ENCODE assay signal across 9 mouse cellular contexts in genomic region chr17:87330921-87331291, GRCm38 (mm10). TPM values are rescaled to one million over a fixed set of nuclear protein-coding genes. Genes with fewer than 3 reads are reported as not detected.
DNase-seq lines count a peak whose midpoint lies in the region; ATAC-seq and TF ChIP-seq lines count a peak whose summit lies in the region.
"Had no signal": no experiment of that assay in that cellular context is flagged by ENCODE, and none has a peak within 500 bp of the region (broad histone marks: within the 10 kb centered on the region; RNA-seq: fewer than 3 reads in every experiment).

No protein-coding gene starts in this region.

- peaks cover 18% of the 10 kb centered on the region for H3K4me1 ChIP-seq in heart, embryonic 11.5 days (ENCODE audit: control insufficient read depth, insufficient read depth, low read length)
- peaks cover 30% of the 10 kb centered on the region for H3K4me1 ChIP-seq in limb, embryonic 14.5 days (ENCODE audit: control insufficient read depth, insufficient read depth, low read length)
- H3K4me1 ChIP-seq in neural tube, embryonic 11.5 days (ENCODE audit: control insufficient read depth, insufficient read depth, low read length): peaks cover 33% of the 10 kb centered on the region

- peaks cover 12% of the 10 kb centered on the region; the same call in 1 of the 2 replicates for H3K27me3 ChIP-seq in heart, embryonic 11.5 days (ENCODE audit: control insufficient read depth, insufficient read depth, low read length)
- no peaks in the 10 kb centered on the region for H3K27me3 ChIP-seq in limb, embryonic 14.5 days (ENCODE audit: control insufficient read depth, insufficient read depth, low read length)
- H3K27me3 ChIP-seq in neural tube, embryonic 11.5 days (ENCODE audit: control insufficient read depth, insufficient read depth, low read length): no peaks in the 10 kb centered on the region

- DNase-seq in heart, adult 8-10 months (ENCODE audit: low spot score): no peak
- peak; percentile 73 to 80 for DNase-seq in cerebellum, adult 18-20 months
- no peak for DNase-seq in limb, embryonic 14.5 days (ENCODE audit: low spot score)
- DNase-seq in neural tube, embryonic 11.5 days (ENCODE audit: low spot score): peak; percentile 46
- DNase-seq in layer of hippocampus, adult 8-10 months (ENCODE audit: low spot score in 2 of 2): no peak
- no peak for DNase-seq in gastrocnemius, postnatal 4 days (ENCODE audit: low spot score in 2 of 2)

- H3K36me3 ChIP-seq in heart, embryonic 11.5 days (ENCODE audit: control insufficient read depth, insufficient read depth, low read length): no peaks in the 10 kb centered on the region
- H3K36me3 ChIP-seq in limb, embryonic 14.5 days (ENCODE audit: control insufficient read depth, insufficient read depth, low read length): no peaks in the 10 kb centered on the region
- H3K36me3 ChIP-seq in neural tube, embryonic 11.5 days (ENCODE audit: control insufficient read depth, insufficient read depth, low read length): no peaks in the 10 kb centered on the region

- no peak overlapping the region; the same call in 1 of the 2 replicates for H3K9ac ChIP-seq in heart, embryonic 11.5 days (ENCODE audit: low read depth, low read length)
- no peak overlapping the region for H3K9ac ChIP-seq in limb, embryonic 14.5 days (ENCODE audit: low read depth, low read length, severe bottlenecking)
- H3K9ac ChIP-seq in neural tube, embryonic 11.5 days (ENCODE audit: low read length): peak overlapping the region; percentile 49

- H3K4me2 ChIP-seq in heart, embryonic 11.5 days: peak overlapping the region; percentile 54
- 0 out of 2 replicates have a peak overlapping the region, but pooled peaks have one; percentile 15 for H3K4me2 ChIP-seq in limb, embryonic 14.5 days (replicated peaks; ENCODE audit: low read depth, low read length, severe bottlenecking)
- H3K4me2 ChIP-seq in neural tube, embryonic 11.5 days (ENCODE audit: low read depth): peak overlapping the region; percentile 21

- H3K9me3 ChIP-seq in heart, embryonic 11.5 days (replicated peaks; ENCODE audit: control insufficient read depth, low read length): no peaks in the 10 kb centered on the region
- no peaks in the 10 kb centered on the region for H3K9me3 ChIP-seq in limb, embryonic 14.5 days (ENCODE audit: control insufficient read depth, low read length)
- H3K9me3 ChIP-seq in neural tube, embryonic 11.5 days (ENCODE audit: control insufficient read depth, low read length): no peaks in the 10 kb centered on the region
- H3K9me3 ChIP-seq: G1E had no signal

- WGBS in heart, embryonic 11.5 days (ENCODE audit: insufficient replicate concordance): under 1% methylated on average over 11 of the region's 11 CpGs
- 0% methylated on average over 11 of the region's 11 CpGs for WGBS in limb, embryonic 14.5 days
- WGBS in neural tube, embryonic 11.5 days: under 1% methylated on average over 11 of the region's 11 CpGs

- 0 out of 2 replicates have a peak, but pooled peaks have one; percentile 37 for ATAC-seq in heart, embryonic 11.5 days (replicated peaks; ENCODE audit: insufficient number of reproducible peaks, low FRiP score, low TSS enrichment)
- ATAC-seq in granulocyte monocyte progenitor cell, adult 5-6 weeks (replicated peaks; ENCODE audit: poor library complexity, severe bottlenecking): peak; percentile 36; the same call in 1 of the 2 replicates
- peak; percentile 58; the same call in 1 of the 2 replicates for ATAC-seq in limb, embryonic 14.5 days (ENCODE audit: low FRiP score, low read depth)
- no peak for ATAC-seq in neural tube, embryonic 11.5 days (ENCODE audit: insufficient read depth, low FRiP score, low TSS enrichment)

- TF ChIP-seq POLR2A in limb, embryonic 14.5 days (IDR thresholded peaks at IDR 0.05; ENCODE audit: borderline replicate concordance, extremely low read depth, insufficient read depth, insufficient read length): no peak

- no peak overlapping the region for H3K27ac ChIP-seq in heart, embryonic 11.5 days (ENCODE audit: low read depth, low read length)
- no peak overlapping the region; the same call in 1 of the 2 replicates for H3K27ac ChIP-seq in limb, embryonic 14.5 days (replicated peaks; ENCODE audit: low read depth, low read length)
- H3K27ac ChIP-seq in neural tube, embryonic 11.5 days (ENCODE audit: low read depth, low read length): peak overlapping the region; percentile 63

- H3K4me3 ChIP-seq in heart, embryonic 11.5 days (ENCODE audit: low read depth, low read length): 0 out of 2 replicates have a peak overlapping the region, but pooled peaks have one; percentile 14
- H3K4me3 ChIP-seq in limb, embryonic 14.5 days (replicated peaks; ENCODE audit: low read length): no peak overlapping the region
- H3K4me3 ChIP-seq in neural tube, embryonic 11.5 days (ENCODE audit: low read depth, low read length): no peak overlapping the region

RNA-seq across cellular contexts. Expression of gene Ttc7, which starts 48.2 kb away (rescaled TPM):
- 1.4 and 1.9 TPM in 2 replicates for polyA plus RNA-seq in heart, embryonic 11.5 days (2014; fragmentation: Nextera tagmentation; extraction: Ambion mirVana)
- total RNA-seq in heart, adult 8-10 months (2022): 10 to 100 TPM; 19.2 to 31.4 (median 26.0) TPM
- 68.9 and 94.1 TPM in 2 replicates for total RNA-seq in granulocyte monocyte progenitor cell, adult 5-6 weeks (2014; fragmentation: Nextera tagmentation)
- 42.2 and 46.7 TPM in 2 replicates for total RNA-seq in granulocyte monocyte progenitor cell, adult 5-6 weeks (2017)
- polyA plus RNA-seq in limb, embryonic 14.5 days (2012; rRNA removed): 7.8 and 12.6 TPM in 2 replicates
- polyA plus RNA-seq in limb, embryonic 14.5 days (2014; fragmentation: Nextera tagmentation; extraction: Ambion mirVana): 6.4 and 9.4 TPM in 2 replicates
- 2.1 and 3.3 TPM in 2 replicates for polyA plus RNA-seq in neural tube, embryonic 11.5 days (2014; fragmentation: Nextera tagmentation; extraction: Ambion mirVana)
- 1 to 10 TPM; 7.8 to 10.0 (median 8.5) TPM for total RNA-seq in layer of hippocampus, adult 8-10 months (2022)
- 10 to 100 TPM; 13.3 to 16.2 TPM for total RNA-seq in gastrocnemius, postnatal 4 days (2021)

Comparison
In these comparisons a context has a peak if more than half of its experiments do, and no peak if none do; other contexts are left out.
1. DNase-seq: peak in cerebellum, adult 18-20 months (2 of 2) and neural tube, embryonic 11.5 days (single experiment); none in heart, adult 8-10 months (single experiment), limb, embryonic 14.5 days (single experiment), layer of hippocampus, adult 8-10 months (0 of 2) and gastrocnemius, postnatal 4 days (0 of 2).
2. Peak in every context shown above with its lines, with median percentiles within 50 percentile points of each other: H3K4me2 ChIP-seq.